Mouse (Mus musculus): ENCODE results near the gene Supt4a. TPM values are rescaled to one million over a fixed set of nuclear protein-coding genes. Genes with fewer than 3 reads are reported as not detected.
A peak's percentile ranks its signal among the peaks of the same experiment; 100 is the strongest.

Gene Supt4a
- polyA plus RNA-seq, 1 experiment from 2014 or later = 152 TPM

- DNase-seq (ENCODE audit: low spot score) = no peak
- Histone ChIP-seq H3K36me3 (replicated peaks; ENCODE audit: control insufficient read depth, insufficient read depth) (no peaks in the 10 kb centered on the region), H3K9me3 (ENCODE audit: control insufficient read depth, low read length) (no peaks in the 10 kb centered on the region), H3K4me3 (replicated peaks; ENCODE audit: low read length) (no peak overlapping the region), H3K27ac (no peak overlapping the region), H3K27me3 (ENCODE audit: control insufficient read depth, insufficient read depth, low read length) (no peaks in the 10 kb centered on the region), H3K9ac (no peak overlapping the region), H3K4me2 (replicated peaks) (no peak overlapping the region), H3K4me1 (replicated peaks; ENCODE audit: control insufficient read depth, insufficient read depth, low read length) (no peaks in the 10 kb centered on the region)
- ATAC-seq (ENCODE audit: low FRiP score) = no peak
- WGBS = 88% methylated on average over 5 of the region's 5 CpGs
Observed at GRCm38 (mm10) chr11:87753891-87754501, 16.6 kb downstream of the Supt4a start.

GRCm38 (mm10) chr11:87754603-87755002 lies 17.3 kb downstream of the Supt4a start:
- Histone ChIP-seq H3K4me1 (replicated peaks; ENCODE audit: control insufficient read depth, insufficient read depth, low read length) (peaks cover 4% of the 10 kb centered on the region; the same call in 1 of the 2 replicates), H3K4me3 (replicated peaks; ENCODE audit: low read length) (no peak overlapping the region), H3K27ac (no peak overlapping the region), H3K27me3 (ENCODE audit: control insufficient read depth, insufficient read depth, low read length) (no peaks in the 10 kb centered on the region), H3K4me2 (replicated peaks) (no peak overlapping the region), H3K36me3 (replicated peaks; ENCODE audit: control insufficient read depth, insufficient read depth) (no peaks in the 10 kb centered on the region), H3K9ac (no peak overlapping the region), H3K9me3 (ENCODE audit: control insufficient read depth, low read length) (no peaks in the 10 kb centered on the region)
- DNase-seq (ENCODE audit: low spot score) = no peak
- WGBS = 76% methylated on average over 5 of the region's 5 CpGs
- ATAC-seq (ENCODE audit: low FRiP score) = no peak

- ATAC-seq (ENCODE audit: low FRiP score) = no peak
Observed at GRCm38 (mm10) chr11:87755360-87756017, 18.1 kb downstream of the Supt4a start.

GRCm38 (mm10) chr11:87756251-87756820 lies 19.0 kb downstream of the Supt4a start:
- Histone ChIP-seq H3K9ac (no peak overlapping the region), H3K4me3 (replicated peaks; ENCODE audit: low read length) (no peak overlapping the region), H3K4me1 (replicated peaks; ENCODE audit: control insufficient read depth, insufficient read depth, low read length) (peaks cover 14% of the 10 kb centered on the region), H3K36me3 (replicated peaks; ENCODE audit: control insufficient read depth, insufficient read depth) (no peaks in the 10 kb centered on the region), H3K27ac (no peak overlapping the region), H3K9me3 (ENCODE audit: control insufficient read depth, low read length) (no peaks in the 10 kb centered on the region), H3K4me2 (replicated peaks) (no peak overlapping the region), H3K27me3 (ENCODE audit: control insufficient read depth, insufficient read depth, low read length) (no peaks in the 10 kb centered on the region)
- WGBS = 90% methylated on average over 15 of the region's 15 CpGs
- no peak for DNase-seq (ENCODE audit: low spot score)
- no peak for ATAC-seq (ENCODE audit: low FRiP score)

More at GRCm38 (mm10) chr11:87755360-87756017, 18.1 kb downstream of the Supt4a start:
- Histone ChIP-seq H3K9me3 (ENCODE audit: control insufficient read depth, low read length) (no peaks in the 10 kb centered on the region), H3K36me3 (replicated peaks; ENCODE audit: control insufficient read depth, insufficient read depth) (no peaks in the 10 kb centered on the region), H3K4me1 (replicated peaks; ENCODE audit: control insufficient read depth, insufficient read depth, low read length) (peaks cover 8% of the 10 kb centered on the region; the same call in 1 of the 2 replicates), H3K9ac (no peak overlapping the region), H3K4me3 (replicated peaks; ENCODE audit: low read length) (no peak overlapping the region), H3K27ac (no peak overlapping the region), H3K27me3 (ENCODE audit: control insufficient read depth, insufficient read depth, low read length) (no peaks in the 10 kb centered on the region), H3K4me2 (replicated peaks) (no peak overlapping the region)
- 80% methylated on average over 17 of the region's 17 CpGs for WGBS
- no peak for DNase-seq (ENCODE audit: low spot score)

- no peaks in the 10 kb centered on the region for H3K36me3 ChIP-seq (replicated peaks; ENCODE audit: control insufficient read depth, insufficient read depth)
- 88% methylated on average over 25 of the region's 25 CpGs for WGBS
- no peak for DNase-seq (ENCODE audit: low spot score)
- no peak for ATAC-seq (ENCODE audit: low FRiP score)
- H3K4me2 ChIP-seq (replicated peaks) = no peak overlapping the region
- H3K27ac ChIP-seq = no peak overlapping the region
- no peaks in the 10 kb centered on the region for H3K27me3 ChIP-seq (ENCODE audit: control insufficient read depth, insufficient read depth, low read length)
- no peak overlapping the region for H3K9ac ChIP-seq
- peaks cover 22% of the 10 kb centered on the region for H3K4me1 ChIP-seq (replicated peaks; ENCODE audit: control insufficient read depth, insufficient read depth, low read length)
- no peaks in the 10 kb centered on the region for H3K9me3 ChIP-seq (ENCODE audit: control insufficient read depth, low read length)
- no peak overlapping the region for H3K4me3 ChIP-seq (replicated peaks; ENCODE audit: low read length)
Observed at GRCm38 (mm10) chr11:87757001-87757954, 19.9 kb downstream of the Supt4a start.

GRCm38 (mm10) chr11:87758161-87758911 lies 21.0 kb downstream of the Supt4a start:
- H3K9ac ChIP-seq = no peak overlapping the region
- no peaks in the 10 kb centered on the region for H3K9me3 ChIP-seq (ENCODE audit: control insufficient read depth, low read length)
- H3K27ac ChIP-seq = no peak overlapping the region
- no peaks in the 10 kb centered on the region for H3K36me3 ChIP-seq (replicated peaks; ENCODE audit: control insufficient read depth, insufficient read depth)
- ATAC-seq (ENCODE audit: low FRiP score) (no peak), DNase-seq (ENCODE audit: low spot score) (no peak)
- H3K4me1 ChIP-seq (replicated peaks; ENCODE audit: control insufficient read depth, insufficient read depth, low read length) = peaks cover 33% of the 10 kb centered on the region
- WGBS = 83% methylated on average over 7 of the region's 7 CpGs
- H3K27me3 ChIP-seq (ENCODE audit: control insufficient read depth, insufficient read depth, low read length) = no peaks in the 10 kb centered on the region
- H3K4me3 ChIP-seq (replicated peaks; ENCODE audit: low read length) = no peak overlapping the region
- H3K4me2 ChIP-seq (replicated peaks) = no peak overlapping the region

GRCm38 (mm10) chr11:87758957-87759608 lies 21.7 kb downstream of the Supt4a start:
- no peak overlapping the region for H3K4me2 ChIP-seq (replicated peaks)
- H3K4me3 ChIP-seq (replicated peaks; ENCODE audit: low read length) = no peak overlapping the region
- no peaks in the 10 kb centered on the region for H3K27me3 ChIP-seq (ENCODE audit: control insufficient read depth, insufficient read depth, low read length)
- 73% methylated on average over 4 of the region's 4 CpGs for WGBS
- no peaks in the 10 kb centered on the region for H3K9me3 ChIP-seq (ENCODE audit: control insufficient read depth, low read length)
- peak overlapping the region; percentile 89; the same call in 1 of the 2 replicates for H3K27ac ChIP-seq
- DNase-seq (ENCODE audit: low spot score) (no peak), ATAC-seq (ENCODE audit: low FRiP score) (no peak)
- peaks cover 33% of the 10 kb centered on the region for H3K4me1 ChIP-seq (replicated peaks; ENCODE audit: control insufficient read depth, insufficient read depth, low read length)
- no peak overlapping the region for H3K9ac ChIP-seq
- no peaks in the 10 kb centered on the region for H3K36me3 ChIP-seq (replicated peaks; ENCODE audit: control insufficient read depth, insufficient read depth)

GRCm38 (mm10) chr11:87759609-87760005 lies 22.3 kb downstream of the Supt4a start:
- peak overlapping the region; percentile 73; the same call in 1 of the 2 replicates for H3K4me3 ChIP-seq (replicated peaks; ENCODE audit: low read length)
- peak overlapping the region; percentile 89 for H3K27ac ChIP-seq
- ATAC-seq (ENCODE audit: low FRiP score) (no peak), DNase-seq (ENCODE audit: low spot score) (no peak)
- H3K36me3 ChIP-seq (replicated peaks; ENCODE audit: control insufficient read depth, insufficient read depth) = no peaks in the 10 kb centered on the region
- H3K4me2 ChIP-seq (replicated peaks) = peak overlapping the region; percentile 94
- H3K9ac ChIP-seq = peak overlapping the region; percentile 71
- H3K4me1 ChIP-seq (replicated peaks; ENCODE audit: control insufficient read depth, insufficient read depth, low read length) = peaks cover 33% of the 10 kb centered on the region
- WGBS = 6% methylated on average over 3 of the region's 3 CpGs
- H3K27me3 ChIP-seq (ENCODE audit: control insufficient read depth, insufficient read depth, low read length) = no peaks in the 10 kb centered on the region
- no peaks in the 10 kb centered on the region for H3K9me3 ChIP-seq (ENCODE audit: control insufficient read depth, low read length)

Measured in hindbrain, embryonic 14.5 days (tissue).